Mouse (Mus musculus): ENCODE data around the gene Epn3. TPM values are rescaled to one million over a fixed set of nuclear protein-coding genes. Genes with fewer than 3 reads are reported as not detected.

The Epn3 gene
- total and polyA plus RNA-seq, 3 experiments: 0.04 to 0.19 TPM; not detected in 1

DNA sequence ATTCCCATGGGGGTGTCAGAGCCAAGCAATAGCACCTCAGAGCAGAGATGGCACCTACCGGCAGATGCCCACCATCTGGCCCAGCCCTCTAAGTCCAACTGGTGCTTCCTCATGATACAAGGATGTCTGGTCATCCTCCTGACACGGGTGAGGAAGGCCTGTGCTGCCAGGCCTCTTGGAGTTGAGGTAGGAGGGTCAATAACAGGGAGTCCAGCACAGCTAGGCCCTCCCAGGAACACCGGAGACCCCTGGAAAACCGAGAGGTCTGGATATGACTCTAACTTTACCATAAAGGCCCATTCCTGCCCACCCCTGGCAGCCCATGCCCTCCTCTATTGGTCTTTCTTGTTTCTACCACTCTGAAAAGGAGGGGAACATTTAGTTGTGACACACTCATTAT, 42.6 kb upstream of the Epn3 start:
- H3K9me3 ChIP-seq (replicated peaks; ENCODE audit: low read length): no peaks in the 10 kb centered on the region
- no peak overlapping the region for H3K9ac ChIP-seq (ENCODE audit: insufficient read depth, low read depth)
- TF ChIP-seq TBP (conservative IDR thresholded peaks at IDR 0.05; ENCODE audit: low read depth, low read length) (no peak), RCOR1 (conservative IDR thresholded peaks at IDR 0.05; ENCODE audit: low read depth, low read length) (no peak), PAX5 (IDR thresholded peaks at IDR 0.05; ENCODE audit: low read length) (no peak), SIN3A (IDR thresholded peaks at IDR 0.05; ENCODE audit: low read length) (no peak), ZMIZ1 (IDR thresholded peaks at IDR 0.05; ENCODE audit: low read depth, low read length) (no peak)
- DNase-seq (ENCODE audit: extremely low read depth): no peak
- dilution Hi-C loops (cut with MboI; ENCODE audit: extremely low pct_ligation_motif_present, extremely low pct_unique_long_range_greater_than_20kb, low sequenced_read_pairs) (no loop called here), in situ Hi-C loops (cut with MboI; ENCODE audit: low pct_ligation_motif_present, low pct_unique_long_range_greater_than_20kb, low sequenced_read_pairs) (no loop called here)
- H3K36me3 ChIP-seq (replicated peaks in 1 of 2; ENCODE audit: control insufficient read depth in 1 of 2, insufficient read depth in 1 of 2, low read length in 1 of 2): peaks cover 3 to 58% of the 10 kb centered on the region in 2 experiments
- H3K79me2 ChIP-seq (replicated peaks; ENCODE audit: control insufficient read depth, extremely low read depth, insufficient read depth, poor library complexity, severe bottlenecking): no peaks in the 10 kb centered on the region
- H3K27me3 ChIP-seq (replicated peaks): no peaks in the 10 kb centered on the region
- peaks cover 0 to 14% of the 10 kb centered on the region in 2 experiments; a peak in 2 of 4 replicates for H3K4me1 ChIP-seq (ENCODE audit: control insufficient read depth in 1 of 2, insufficient read depth in 2 of 2)
- H3K4me2 ChIP-seq (ENCODE audit: insufficient read depth, low read depth, poor library complexity, severe bottlenecking): no peak overlapping the region
- no peak overlapping the region for H3K27ac ChIP-seq (ENCODE audit: insufficient read depth, low read depth)
- no peak overlapping the region for H3K4me3 ChIP-seq (replicated peaks in 1 of 3; ENCODE audit: low read depth in 2 of 3, low read length in 2 of 3, poor library complexity in 1 of 3)

DNA sequence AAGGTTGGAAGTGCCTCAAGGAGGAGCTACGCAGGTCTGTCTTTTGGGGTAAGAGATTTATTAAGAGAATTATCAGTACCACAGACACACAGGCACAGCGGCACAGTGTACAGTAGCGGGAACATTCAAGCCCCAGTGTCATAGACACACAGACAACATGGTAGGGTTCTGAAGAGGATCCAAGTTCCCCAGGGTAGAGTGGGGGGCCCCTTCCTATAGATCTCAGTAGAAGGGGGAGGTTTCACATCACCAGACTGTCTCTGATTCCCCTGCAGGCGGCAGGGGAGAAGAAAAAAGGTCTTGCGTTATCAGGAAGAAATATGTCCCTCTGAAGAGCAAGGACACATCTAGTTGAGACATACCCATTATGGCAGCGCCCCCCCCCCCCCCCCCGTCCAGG, 40.0 kb upstream of the Epn3 start:
- H3K9ac ChIP-seq (ENCODE audit: insufficient read depth, low read depth): no peak overlapping the region
- H3K4me1 ChIP-seq (ENCODE audit: control insufficient read depth in 1 of 2, insufficient read depth in 2 of 2): peaks cover 0 to 11% of the 10 kb centered on the region in 2 experiments; a peak in 2 of 4 replicates
- no peak overlapping the region for H3K4me2 ChIP-seq (ENCODE audit: insufficient read depth, low read depth, poor library complexity, severe bottlenecking)
- H3K4me3 ChIP-seq (replicated peaks in 1 of 3; ENCODE audit: low read depth in 2 of 3, low read length in 2 of 3, poor library complexity in 1 of 3): no peak overlapping the region
- H3K9me3 ChIP-seq (replicated peaks; ENCODE audit: low read length): peaks cover under 1% of the 10 kb centered on the region
- H3K27ac ChIP-seq (ENCODE audit: insufficient read depth, low read depth): no peak overlapping the region
- in situ Hi-C loops (cut with MboI; ENCODE audit: low pct_ligation_motif_present, low pct_unique_long_range_greater_than_20kb, low sequenced_read_pairs): loop anchor here (5.0 kb wide), 1 partner anchor 37 kb away; no protein-coding TSS in a partner anchor
- H3K79me2 ChIP-seq (replicated peaks; ENCODE audit: control insufficient read depth, extremely low read depth, insufficient read depth, poor library complexity, severe bottlenecking): no peaks in the 10 kb centered on the region
- TF ChIP-seq ZC3H11A (IDR thresholded peaks at IDR 0.05; ENCODE audit: low read depth, low read length) (no peak), ZKSCAN1 (IDR thresholded peaks at IDR 0.05; ENCODE audit: borderline replicate concordance, low read depth, low read length) (no peak), GABPA (IDR thresholded peaks at IDR 0.05; ENCODE audit: insufficient replicate concordance, low read depth, low read length) (no peak), ETS1 (conservative IDR thresholded peaks at IDR 0.05; ENCODE audit: low read depth, low read length) (no peak), USF1 (IDR thresholded peaks at IDR 0.05; ENCODE audit: low read depth, low read length) (no peak), ELF1 (IDR thresholded peaks at IDR 0.05; ENCODE audit: low read depth, low read length) (no peak), NELFE (IDR thresholded peaks at IDR 0.05; ENCODE audit: low read depth, low read length) (no peak), USF2 (conservative IDR thresholded peaks at IDR 0.05; ENCODE audit: low read depth, low read length) (no peak), CHD1 (IDR thresholded peaks at IDR 0.05; ENCODE audit: low read depth, low read length) (no peak), SMC3 (IDR thresholded peaks at IDR 0.05; ENCODE audit: low read depth, low read length) (no peak), MAZ (IDR thresholded peaks at IDR 0.05; ENCODE audit: low read depth, low read length) (no peak), BHLHE40 (IDR thresholded peaks at IDR 0.05; ENCODE audit: low read depth, low read length) (no peak), MEF2A (IDR thresholded peaks at IDR 0.05; ENCODE audit: borderline replicate concordance, low read depth, low read length) (no peak), E2F4 (IDR thresholded peaks at IDR 0.05; ENCODE audit: insufficient replicate concordance, low read depth, low read length) (no peak), MAFK (IDR thresholded peaks at IDR 0.05; ENCODE audit: insufficient replicate concordance, low read length) (no peak), TCF12 (IDR thresholded peaks at IDR 0.05; ENCODE audit: low read depth, low read length) (no peak), ZMIZ1 (IDR thresholded peaks at IDR 0.05; ENCODE audit: low read depth, low read length) (no peak), CHD2 (IDR thresholded peaks at IDR 0.05; ENCODE audit: low read length) (no peak), POLR2A (IDR thresholded peaks at IDR 0.05; ENCODE audit: low read depth, low read length) (no peak)
- no peaks in the 10 kb centered on the region for H3K27me3 ChIP-seq (replicated peaks)
- dilution Hi-C loops (cut with MboI; ENCODE audit: extremely low pct_ligation_motif_present, extremely low pct_unique_long_range_greater_than_20kb, low sequenced_read_pairs): no loop called here
- DNase-seq (ENCODE audit: extremely low read depth): no peak
- H3K36me3 ChIP-seq (replicated peaks in 1 of 2; ENCODE audit: control insufficient read depth in 1 of 2, insufficient read depth in 1 of 2, low read length in 1 of 2): peaks cover 3 to 55% of the 10 kb centered on the region in 2 experiments

Data from CH12.LX (cell line).